Mouse (Mus musculus): Measurements from ENCODE around the gene Hapln2.

The Hapln2 gene

DNA sequence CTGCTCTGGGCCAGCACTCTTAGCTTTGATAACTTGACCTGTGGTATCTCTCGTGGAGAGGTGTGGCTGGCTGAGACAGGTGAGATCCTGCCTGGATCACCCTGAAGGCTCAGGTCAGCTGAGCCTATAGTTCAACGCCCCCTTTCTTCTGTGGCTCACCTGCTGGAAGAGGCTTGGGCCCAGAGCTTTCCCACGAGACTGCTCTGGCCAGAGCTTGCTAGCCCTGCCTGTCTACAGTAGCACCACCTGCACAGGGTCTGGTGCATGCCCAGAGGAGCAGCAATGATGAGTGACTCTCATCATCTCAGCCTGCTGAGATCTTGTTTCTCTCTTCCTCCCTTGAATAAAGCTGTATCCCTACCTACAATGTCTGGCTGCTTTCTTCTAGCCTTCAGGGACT lies 47.3 kb downstream of the Hapln2 start:
- no peak for DNase-seq

DNA sequence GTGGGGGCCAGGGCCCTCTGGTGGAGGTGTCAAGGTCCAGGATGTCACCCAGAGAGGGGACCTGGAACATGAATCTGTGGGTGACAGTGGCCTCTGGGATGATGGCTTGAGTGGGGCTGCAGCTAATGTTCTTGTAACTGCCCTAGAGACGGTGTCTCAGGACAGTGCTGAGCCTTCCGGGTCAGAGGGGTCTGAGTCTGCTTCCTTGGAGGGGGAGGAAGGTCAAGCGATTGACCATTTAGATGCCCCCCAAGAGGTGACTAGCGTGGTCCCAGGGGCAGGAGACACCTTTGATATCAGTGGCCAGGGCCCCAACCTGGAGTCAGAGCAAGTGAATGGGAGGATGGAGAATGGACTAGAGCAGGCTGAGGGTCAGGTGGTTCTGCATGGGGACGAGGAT lies 47.9 kb downstream of the Hapln2 start:
- DNase-seq: no peak

DNA sequence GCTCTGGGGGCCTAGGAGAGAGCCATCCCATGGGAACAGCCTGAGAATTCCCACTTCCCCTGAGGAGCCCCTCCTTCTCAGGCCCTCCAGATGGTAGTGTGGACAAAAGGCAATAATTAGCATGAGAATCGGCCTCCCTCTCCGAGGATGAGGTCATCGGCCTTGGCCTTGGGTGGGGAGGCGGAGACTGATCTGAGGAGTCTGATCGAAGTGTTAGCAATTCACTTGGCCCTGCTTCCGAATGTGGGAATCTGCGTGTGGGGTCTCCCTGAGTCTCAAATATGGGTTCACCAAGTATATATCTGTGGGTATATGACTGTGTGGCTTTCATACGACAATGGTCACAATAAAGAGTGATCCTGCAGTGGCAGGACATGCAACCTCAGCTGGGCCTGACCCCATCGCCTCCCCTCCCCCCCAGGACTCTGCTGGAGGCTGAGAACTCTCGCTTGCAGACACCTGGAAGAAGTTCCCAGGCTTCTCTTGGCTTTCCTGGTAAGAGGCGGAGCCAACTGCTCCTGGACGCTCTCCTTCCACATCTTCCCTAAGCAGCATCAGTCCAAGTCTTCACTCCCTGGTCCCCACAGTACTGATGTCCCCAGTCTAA lies 52.9 kb downstream of the Hapln2 start:
- DNase-seq: no peak

DNA sequence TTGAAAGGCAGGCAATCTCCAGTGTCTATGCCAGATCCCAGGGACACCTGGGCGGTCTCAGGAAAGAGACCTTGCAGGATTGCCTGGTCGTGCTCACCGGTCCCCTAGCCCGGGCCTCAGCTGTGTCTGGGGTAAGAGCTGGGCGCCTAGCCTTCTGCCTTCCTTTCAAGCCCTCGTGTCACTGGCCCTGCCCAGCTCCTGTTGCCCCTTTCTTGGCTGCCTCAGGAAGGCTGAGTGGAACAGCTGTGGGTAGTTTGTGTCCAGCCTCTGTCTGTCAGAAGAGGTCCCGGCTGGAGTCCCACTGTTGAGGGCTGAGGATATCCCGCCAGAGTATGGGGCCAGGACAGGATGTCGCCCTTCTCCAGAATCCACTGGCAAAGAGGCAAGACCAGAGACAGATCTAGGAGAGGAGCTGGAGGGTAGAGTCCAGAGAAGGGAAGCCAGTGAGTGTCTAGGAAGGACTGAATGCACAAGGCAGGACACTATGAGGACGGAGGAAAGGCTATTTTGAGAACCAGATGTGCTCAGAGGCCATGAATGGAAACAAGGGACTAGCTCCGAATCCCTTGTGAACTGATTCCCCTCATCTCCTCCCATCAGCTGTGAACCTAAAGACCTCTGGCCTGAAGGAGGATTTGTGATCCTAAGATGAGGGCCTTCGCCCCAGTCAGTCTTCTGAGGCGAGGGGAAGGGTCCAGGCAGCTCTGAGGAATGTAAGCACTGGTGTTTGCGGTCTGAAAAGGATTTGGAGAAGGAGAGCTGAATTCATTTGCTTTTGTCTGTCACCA lies 53.6 kb downstream of the Hapln2 start:
- DNase-seq: no peak

DNA sequence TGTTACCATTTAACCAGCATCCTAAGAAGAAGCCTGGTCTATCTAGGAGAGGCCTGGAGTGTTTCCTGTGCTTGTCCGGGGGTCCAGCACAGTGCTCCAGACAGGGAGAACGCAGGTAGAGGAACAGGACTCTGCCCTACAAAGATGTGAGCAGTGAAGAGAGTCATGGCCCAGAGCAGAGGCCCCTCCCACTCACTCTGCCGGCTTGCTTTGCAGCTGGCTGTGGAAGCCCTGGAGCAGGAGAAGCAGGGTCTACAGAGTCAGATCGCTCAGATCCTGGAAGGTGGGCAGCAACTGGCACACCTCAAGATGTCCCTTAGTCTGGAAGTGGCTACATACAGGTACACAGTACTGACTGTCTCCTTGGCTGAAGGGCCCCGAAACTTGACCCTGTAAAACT lies 54.6 kb downstream of the Hapln2 start:
- DNase-seq: no peak

DNA sequence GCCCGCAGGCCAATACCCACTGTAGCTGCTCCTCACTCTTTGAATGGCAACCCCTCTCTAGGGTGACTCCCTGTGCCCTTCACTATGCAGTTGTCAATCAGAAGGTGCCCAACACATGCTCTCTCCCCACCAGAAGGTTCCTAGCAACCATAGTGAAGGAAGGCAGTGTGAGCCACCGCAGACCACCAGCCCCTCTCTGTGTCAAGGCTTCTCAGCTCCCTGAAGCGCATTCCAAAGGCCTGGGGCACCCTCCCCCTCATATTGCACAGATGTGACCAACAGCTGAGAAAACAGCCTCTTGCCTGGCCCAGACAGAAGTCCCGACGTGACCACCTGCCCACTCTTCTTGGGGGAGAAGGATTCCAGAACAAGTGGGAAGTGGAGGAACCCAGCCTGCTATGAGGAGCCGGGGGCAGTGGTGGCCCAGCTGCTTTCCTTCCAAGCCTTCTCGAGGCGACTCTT lies 55.1 kb downstream of the Hapln2 start:
- DNase-seq: no peak

Measured in cerebellum, adult 8-10 months (tissue).